Mouse (Mus musculus) lung, embryonic 14.5 days (tissue): ENCODE measurements at regions not wholly inside any gene's neighbourhood (a gene's known extent, or its start where the extent isn't known, plus 50 kb on each side); places are given as distances from the start of the nearest gene placed in this dataset.
A peak's percentile ranks its signal among the peaks of the same experiment; 100 is the strongest.

Experiments
- ATAC-seq: fragments of 200-750 bp; cut with Nextera tagmentation; 2 replicates; pipeline ENCODE4 v1.8.0; 2017; ENCODE audit warnings: mild to moderate bottlenecking, moderate TSS enrichment, moderate library complexity; ENCODE audit not compliant: insufficient read depth
- DNase-seq: peaks from one replicate; pipeline ENCODE4 v3.0.0-alpha.2; 2015
- H3K27ac ChIP-seq: fragments of 300-500 bp; sonication (generic); 2 replicates; pipeline ENCODE4 v1.5.1; 2014; ENCODE audit warnings: low read depth, mild to moderate bottlenecking, moderate library complexity
- H3K27me3 ChIP-seq: fragments of 300-500 bp; sonication (generic); 2 replicates; pipeline ENCODE4 v1.6.1; 2014; ENCODE audit warnings: low read length, control low read depth; ENCODE audit not compliant: insufficient read depth
- H3K36me3 ChIP-seq: fragments of 300-500 bp; sonication (generic); 2 replicates; pipeline ENCODE4 v1.6.1; 2014; ENCODE audit warnings: control low read depth; ENCODE audit not compliant: insufficient read depth
- H3K4me1 ChIP-seq: fragments of 300-500 bp; sonication (generic); 2 replicates; pipeline ENCODE4 v1.6.1; 2014; ENCODE audit warnings: antibody characterized with exemption, control low read depth; ENCODE audit not compliant: insufficient read depth
- H3K4me2 ChIP-seq: fragments of 300-500 bp; sonication (generic); 2 replicates; pipeline ENCODE4 v1.6.1; 2014; ENCODE audit warnings: mild to moderate bottlenecking
- H3K4me3 ChIP-seq: fragments of 300-500 bp; sonication (generic); 2 replicates; pipeline ENCODE4 v1.5.1; 2014; ENCODE audit warnings: low read depth, low read length
- H3K9ac ChIP-seq: fragments of 300-500 bp; sonication (generic); 2 replicates; pipeline ENCODE4 v1.6.1; 2014
- H3K9me3 ChIP-seq: fragments of 300-500 bp; sonication (generic); 2 replicates; pipeline ENCODE4 v1.6.1; 2016; ENCODE audit warnings: low read depth, low read length, control low read depth
- CTCF ChIP-seq: IDR thresholded peaks from 2 replicates; pipeline ENCODE4 v1.5.1; 2016; ENCODE audit warnings: antibody characterized with exemption, low read depth
- WGBS: fragments of 180-500 bp; shearing (Covaris S2); extraction: QIAGEN DNeasy Blood & Tissue Kit; methylation state at CpG from one replicate; pipeline ENCODE4 v1.1.7; 2014; 5-methylcytosine and 5-hydroxymethylcytosine counted together

GRCm38 (mm10) chr10:42118361-42119188, 100.3 kb upstream of the Armc2 start:
- ATAC-seq: no peak
- no peak for TF ChIP-seq CTCF
- no peak overlapping the region for H3K4me3 ChIP-seq
- no peaks in the 10 kb centered on the region for H3K27me3 ChIP-seq
- 79% methylated on average over 13 of the region's 13 CpGs for WGBS
- no peak for DNase-seq
- H3K4me2 ChIP-seq: no peak overlapping the region
- no peak overlapping the region for H3K9ac ChIP-seq
- no peaks in the 10 kb centered on the region for H3K4me1 ChIP-seq
- H3K9me3 ChIP-seq: no peaks in the 10 kb centered on the region
- H3K36me3 ChIP-seq: no peaks in the 10 kb centered on the region
- no peak overlapping the region for H3K27ac ChIP-seq

GRCm38 (mm10) chr10:42117523-42117922, 99.3 kb upstream of the Armc2 start:
- no peaks in the 10 kb centered on the region for H3K4me1 ChIP-seq

GRCm38 (mm10) chr10:42115920-42116298, 97.7 kb upstream of the Armc2 start:
- DNase-seq (no peak), ATAC-seq (no peak)
- Histone ChIP-seq H3K27ac (no peak overlapping the region), H3K27me3 (no peaks in the 10 kb centered on the region), H3K36me3 (no peaks in the 10 kb centered on the region), H3K9ac (no peak overlapping the region), H3K4me1 (no peaks in the 10 kb centered on the region), H3K4me2 (no peak overlapping the region), H3K9me3 (no peaks in the 10 kb centered on the region), H3K4me3 (no peak overlapping the region)
- no peak for TF ChIP-seq CTCF
- WGBS: 75% methylated on average over 4 of the region's 4 CpGs

More at GRCm38 (mm10) chr10:42117523-42117922, 99.3 kb upstream of the Armc2 start:
- 90% methylated on average over 5 of the region's 5 CpGs for WGBS
- no peak for TF ChIP-seq CTCF
- Histone ChIP-seq H3K27me3 (no peaks in the 10 kb centered on the region), H3K9ac (no peak overlapping the region), H3K36me3 (no peaks in the 10 kb centered on the region), H3K27ac (no peak overlapping the region), H3K4me2 (no peak overlapping the region), H3K9me3 (no peaks in the 10 kb centered on the region), H3K4me3 (no peak overlapping the region)
- DNase-seq (no peak), ATAC-seq (no peak)

GRCm38 (mm10) chr10:42115224-42115919, 97.1 kb upstream of the Armc2 start:
- H3K4me1 ChIP-seq: no peaks in the 10 kb centered on the region
- no peak overlapping the region for H3K27ac ChIP-seq
- no peaks in the 10 kb centered on the region for H3K36me3 ChIP-seq
- DNase-seq (no peak), ATAC-seq (no peak)
- no peaks in the 10 kb centered on the region for H3K27me3 ChIP-seq
- H3K9ac ChIP-seq: no peak overlapping the region
- no peak overlapping the region for H3K4me2 ChIP-seq
- no peak overlapping the region for H3K4me3 ChIP-seq
- TF ChIP-seq CTCF: no peak
- WGBS: 74% methylated on average over 4 of the region's 4 CpGs
- H3K9me3 ChIP-seq: no peaks in the 10 kb centered on the region

- no peak for TF ChIP-seq CTCF
- no peak overlapping the region for H3K4me2 ChIP-seq
- no peak for ATAC-seq
- no peak overlapping the region for H3K9ac ChIP-seq
- no peak overlapping the region for H3K4me3 ChIP-seq
- H3K36me3 ChIP-seq: no peaks in the 10 kb centered on the region
- no peak overlapping the region for H3K27ac ChIP-seq
- no peak for DNase-seq
- 84% methylated on average over 7 of the region's 7 CpGs for WGBS
- no peaks in the 10 kb centered on the region for H3K27me3 ChIP-seq
- no peaks in the 10 kb centered on the region for H3K9me3 ChIP-seq
- peaks cover 9% of the 10 kb centered on the region; the same call in 1 of the 2 replicates for H3K4me1 ChIP-seq
These were observed 92.5 kb upstream of the Armc2 start for GRCm38 (mm10) chr10:42110704-42111103.

- Histone ChIP-seq H3K9me3 (no peaks in the 10 kb centered on the region; the same call in 1 of the 2 replicates), H3K4me2 (no peak overlapping the region), H3K4me3 (no peak overlapping the region), H3K27me3 (no peaks in the 10 kb centered on the region), H3K4me1 (peaks cover 9% of the 10 kb centered on the region; the same call in 1 of the 2 replicates), H3K36me3 (no peaks in the 10 kb centered on the region), H3K9ac (no peak overlapping the region), H3K27ac (no peak overlapping the region)
- DNase-seq (peak; percentile 34), ATAC-seq (no peak)
- 50% methylated on average over 8 of the region's 8 CpGs for WGBS
- no peak for TF ChIP-seq CTCF
These were observed 90.2 kb upstream of the Armc2 start for GRCm38 (mm10) chr10:42108294-42109014.
